Mouse (Mus musculus): ENCODE measurements around the gene Sox5. TPM values are rescaled to one million over a fixed set of nuclear protein-coding genes. Genes with fewer than 3 reads are reported as not detected.

The Sox5 gene
- polyA plus RNA-seq, 1 experiment from 2014 or later = 246 TPM

GRCm38 (mm10) chr6:144710816-144711215, 71.0 kb downstream of the Sox5 start:
- Histone ChIP-seq H3K4me2 (ENCODE audit: low read length) (no peak overlapping the region), H3K27ac (ENCODE audit: low read length) (no peak overlapping the region), H3K27me3 (replicated peaks; ENCODE audit: control insufficient read depth, insufficient read depth, low read length) (no peaks in the 10 kb centered on the region), H3K4me3 (replicated peaks; ENCODE audit: low read length) (no peak overlapping the region), H3K9me3 (ENCODE audit: control insufficient read depth, low read length) (no peaks in the 10 kb centered on the region), H3K36me3 (ENCODE audit: control insufficient read depth, insufficient read depth) (no peaks in the 10 kb centered on the region), H3K9ac (replicated peaks; ENCODE audit: low read depth, low read length) (no peak overlapping the region), H3K4me1 (replicated peaks; ENCODE audit: control insufficient read depth, insufficient read depth, low read length) (peaks cover 8% of the 10 kb centered on the region)
- 61% methylated on average over 5 of the region's 5 CpGs for WGBS
- ATAC-seq = no peak

DNA sequence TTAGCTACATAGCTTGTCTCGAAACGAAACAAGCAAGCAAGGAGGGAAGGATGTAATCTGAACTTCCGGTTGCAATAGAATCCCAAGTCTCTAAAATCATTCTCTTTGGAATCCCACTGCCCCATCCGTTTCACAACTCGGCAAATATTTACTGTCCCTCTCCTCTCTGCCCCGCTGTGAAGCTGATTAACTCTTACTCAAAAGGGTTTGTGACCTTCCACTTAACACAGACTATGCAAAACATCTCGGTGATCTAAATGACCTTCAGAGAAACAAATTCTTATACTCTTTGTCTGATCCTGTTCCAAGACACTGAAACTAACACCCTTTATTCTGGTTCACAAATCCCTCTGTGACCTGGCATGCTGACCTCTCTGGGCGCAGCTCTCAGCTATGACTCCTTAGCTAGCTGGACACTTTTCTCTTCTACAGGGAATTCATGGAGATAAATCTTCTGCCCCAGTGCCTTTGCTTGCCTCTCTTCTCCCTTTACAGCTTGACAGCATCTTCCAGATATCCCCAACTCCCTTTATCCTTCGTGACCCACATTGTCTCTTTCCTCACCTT, 72.1 kb downstream of the Sox5 start:
- 63% methylated on average over 9 of the region's 9 CpGs for WGBS
- no peaks in the 10 kb centered on the region for H3K36me3 ChIP-seq (ENCODE audit: control insufficient read depth, insufficient read depth)
- H3K9me3 ChIP-seq (ENCODE audit: control insufficient read depth, low read length) = no peaks in the 10 kb centered on the region
- no peak for ATAC-seq
- no peaks in the 10 kb centered on the region for H3K27me3 ChIP-seq (replicated peaks; ENCODE audit: control insufficient read depth, insufficient read depth, low read length)
- H3K9ac ChIP-seq (replicated peaks; ENCODE audit: low read depth, low read length) = no peak overlapping the region
- H3K27ac ChIP-seq (ENCODE audit: low read length) = no peak overlapping the region
- peaks cover 8% of the 10 kb centered on the region for H3K4me1 ChIP-seq (replicated peaks; ENCODE audit: control insufficient read depth, insufficient read depth, low read length)
- no peak overlapping the region for H3K4me2 ChIP-seq (ENCODE audit: low read length)
- H3K4me3 ChIP-seq (replicated peaks; ENCODE audit: low read length) = no peak overlapping the region

DNA sequence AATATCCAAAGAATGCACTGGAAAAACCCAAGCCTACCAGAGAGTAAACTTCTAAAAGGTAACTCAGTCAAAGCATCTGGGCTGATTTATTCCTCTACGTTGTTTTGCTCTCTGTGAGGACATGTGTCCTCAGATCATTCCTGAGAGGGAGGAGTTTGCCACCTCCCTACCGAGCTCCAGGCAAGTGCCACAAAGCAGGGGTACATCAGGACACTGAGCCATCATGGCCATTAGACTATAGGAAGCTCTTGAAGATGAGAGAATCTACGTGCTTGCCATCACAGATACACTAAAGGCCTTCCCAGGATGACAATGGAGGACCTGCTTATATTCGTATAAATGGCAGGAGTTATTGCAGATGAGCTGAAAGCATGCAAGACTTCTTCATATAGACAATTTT, 73.4 kb downstream of the Sox5 start:
- Histone ChIP-seq H3K27ac (ENCODE audit: low read length) (no peak overlapping the region), H3K4me1 (replicated peaks; ENCODE audit: control insufficient read depth, insufficient read depth, low read length) (peaks cover 8% of the 10 kb centered on the region), H3K9ac (replicated peaks; ENCODE audit: low read depth, low read length) (no peak overlapping the region), H3K9me3 (ENCODE audit: control insufficient read depth, low read length) (no peaks in the 10 kb centered on the region), H3K36me3 (ENCODE audit: control insufficient read depth, insufficient read depth) (no peaks in the 10 kb centered on the region), H3K27me3 (replicated peaks; ENCODE audit: control insufficient read depth, insufficient read depth, low read length) (no peaks in the 10 kb centered on the region), H3K4me2 (ENCODE audit: low read length) (no peak overlapping the region), H3K4me3 (replicated peaks; ENCODE audit: low read length) (no peak overlapping the region)
- no peak for ATAC-seq
- WGBS = 80% methylated on average over 4 of the region's 4 CpGs

- H3K9ac ChIP-seq (replicated peaks; ENCODE audit: low read depth, low read length) = no peak overlapping the region
- H3K4me3 ChIP-seq (replicated peaks; ENCODE audit: low read length) = no peak overlapping the region
- no peak for ATAC-seq
- no peaks in the 10 kb centered on the region for H3K27me3 ChIP-seq (replicated peaks; ENCODE audit: control insufficient read depth, insufficient read depth, low read length)
- 92% methylated on average over 1 of the region's 1 CpGs for WGBS
- no peak overlapping the region for H3K4me2 ChIP-seq (ENCODE audit: low read length)
- H3K27ac ChIP-seq (ENCODE audit: low read length) = no peak overlapping the region
- no peaks in the 10 kb centered on the region for H3K9me3 ChIP-seq (ENCODE audit: control insufficient read depth, low read length)
- H3K36me3 ChIP-seq (ENCODE audit: control insufficient read depth, insufficient read depth) = no peaks in the 10 kb centered on the region
- H3K4me1 ChIP-seq (replicated peaks; ENCODE audit: control insufficient read depth, insufficient read depth, low read length) = peaks cover 8% of the 10 kb centered on the region
These were observed 73.8 kb downstream of the Sox5 start for GRCm38 (mm10) chr6:144707976-144708375.

DNA sequence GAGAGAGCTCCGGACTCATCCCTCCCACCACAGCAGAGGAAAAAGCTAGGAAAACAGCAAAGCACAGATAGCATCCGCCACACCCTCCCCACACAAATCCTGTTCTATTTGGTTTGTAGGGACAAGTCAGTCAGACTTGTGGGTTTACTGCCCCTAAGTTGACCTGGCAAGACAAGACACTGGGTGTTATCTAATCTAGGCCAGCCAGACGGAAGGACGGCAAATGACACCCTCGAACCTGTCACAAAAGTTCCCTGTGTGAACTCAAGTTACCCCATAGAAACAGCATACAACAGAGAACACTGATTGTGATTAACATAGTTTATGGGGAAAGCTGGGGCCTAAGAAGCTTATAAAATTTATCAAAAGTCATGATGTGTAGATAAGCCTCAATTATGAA, 76.8 kb downstream of the Sox5 start:
- no peaks in the 10 kb centered on the region for H3K4me1 ChIP-seq (replicated peaks; ENCODE audit: control insufficient read depth, insufficient read depth, low read length)
- H3K4me2 ChIP-seq (ENCODE audit: low read length) = no peak overlapping the region
- 96% methylated on average over 5 of the region's 5 CpGs for WGBS
- no peak overlapping the region for H3K27ac ChIP-seq (ENCODE audit: low read length)
- no peaks in the 10 kb centered on the region for H3K27me3 ChIP-seq (replicated peaks; ENCODE audit: control insufficient read depth, insufficient read depth, low read length)
- H3K9ac ChIP-seq (replicated peaks; ENCODE audit: low read depth, low read length) = no peak overlapping the region
- H3K9me3 ChIP-seq (ENCODE audit: control insufficient read depth, low read length) = no peaks in the 10 kb centered on the region
- no peak for ATAC-seq
- no peaks in the 10 kb centered on the region for H3K36me3 ChIP-seq (ENCODE audit: control insufficient read depth, insufficient read depth)
- H3K4me3 ChIP-seq (replicated peaks; ENCODE audit: low read length) = no peak overlapping the region

DNA sequence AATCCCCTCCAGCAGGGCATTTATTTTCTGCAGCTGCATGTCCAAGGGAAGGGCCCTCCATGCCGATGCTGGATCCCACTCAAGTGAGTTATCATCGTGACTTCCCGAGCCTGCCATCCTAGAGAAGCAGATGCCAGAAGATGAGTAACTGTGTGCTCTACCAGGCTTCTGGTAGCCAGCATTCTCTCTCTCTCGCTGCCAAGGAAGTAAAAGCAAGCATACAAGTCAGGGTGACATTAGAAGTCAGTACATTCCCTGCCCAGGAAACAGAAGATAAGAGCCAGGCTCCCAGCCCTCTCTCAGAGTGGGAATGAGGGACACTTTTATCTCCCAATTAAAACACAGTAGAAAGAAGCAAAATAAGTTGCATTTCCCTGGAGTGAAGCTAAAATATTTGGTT, 86.1 kb downstream of the Sox5 start:
- Histone ChIP-seq H3K4me3 (replicated peaks; ENCODE audit: low read length) (no peak overlapping the region), H3K9ac (replicated peaks; ENCODE audit: low read depth, low read length) (no peak overlapping the region), H3K27me3 (replicated peaks; ENCODE audit: control insufficient read depth, insufficient read depth, low read length) (no peaks in the 10 kb centered on the region), H3K4me1 (replicated peaks; ENCODE audit: control insufficient read depth, insufficient read depth, low read length) (no peaks in the 10 kb centered on the region; the same call in 1 of the 2 replicates), H3K4me2 (ENCODE audit: low read length) (no peak overlapping the region), H3K36me3 (ENCODE audit: control insufficient read depth, insufficient read depth) (no peaks in the 10 kb centered on the region), H3K9me3 (ENCODE audit: control insufficient read depth, low read length) (no peaks in the 10 kb centered on the region), H3K27ac (ENCODE audit: low read length) (no peak overlapping the region)
- no peak for ATAC-seq
- 70% methylated on average over 4 of the region's 4 CpGs for WGBS

DNA sequence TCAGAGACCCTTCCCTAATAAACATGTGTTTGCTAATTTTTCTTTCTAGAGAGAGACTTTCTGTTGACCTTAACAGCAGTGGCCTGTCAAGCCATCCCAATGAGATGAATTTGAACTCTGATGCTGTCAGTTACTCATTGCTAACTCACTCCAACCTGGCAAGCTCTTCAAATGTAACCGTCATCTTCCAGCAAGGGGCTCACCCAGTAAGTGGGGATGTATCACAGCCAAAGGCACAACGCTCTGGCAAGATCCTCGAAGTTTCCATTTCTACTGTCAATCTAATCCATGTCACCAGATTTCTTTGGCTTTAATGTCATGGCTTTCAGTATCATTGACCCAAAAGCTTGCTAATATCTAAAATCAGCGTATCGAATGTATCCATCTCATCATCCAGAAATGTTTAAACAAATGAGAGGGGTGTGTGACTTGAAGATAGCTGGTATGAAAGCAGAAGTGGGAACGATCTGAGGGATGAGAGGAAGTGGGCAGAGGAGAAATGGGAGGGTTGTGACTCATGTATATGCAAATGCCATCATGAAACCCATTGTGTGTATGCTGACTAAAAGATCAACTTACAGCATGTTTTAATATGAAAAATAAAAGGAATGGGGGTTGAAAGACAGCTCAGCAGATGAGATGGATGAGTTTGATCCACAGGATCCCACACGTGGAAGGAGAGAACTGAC, 88.4 kb downstream of the Sox5 start:
- 80% methylated on average over 7 of the region's 7 CpGs for WGBS
- Histone ChIP-seq H3K36me3 (ENCODE audit: control insufficient read depth, insufficient read depth) (no peaks in the 10 kb centered on the region), H3K4me2 (ENCODE audit: low read length) (no peak overlapping the region), H3K4me3 (replicated peaks; ENCODE audit: low read length) (no peak overlapping the region), H3K27ac (ENCODE audit: low read length) (no peak overlapping the region), H3K9ac (replicated peaks; ENCODE audit: low read depth, low read length) (no peak overlapping the region), H3K4me1 (replicated peaks; ENCODE audit: control insufficient read depth, insufficient read depth, low read length) (no peaks in the 10 kb centered on the region; the same call in 1 of the 2 replicates), H3K27me3 (replicated peaks; ENCODE audit: control insufficient read depth, insufficient read depth, low read length) (no peaks in the 10 kb centered on the region), H3K9me3 (ENCODE audit: control insufficient read depth, low read length) (no peaks in the 10 kb centered on the region)
- ATAC-seq = no peak

- WGBS = 62% methylated on average over 7 of the region's 7 CpGs
- no peak overlapping the region for H3K4me2 ChIP-seq (ENCODE audit: low read length)
- H3K4me1 ChIP-seq (replicated peaks; ENCODE audit: control insufficient read depth, insufficient read depth, low read length) = no peaks in the 10 kb centered on the region; the same call in 1 of the 2 replicates
- no peak overlapping the region for H3K4me3 ChIP-seq (replicated peaks; ENCODE audit: low read length)
- ATAC-seq = no peak
- no peaks in the 10 kb centered on the region for H3K9me3 ChIP-seq (ENCODE audit: control insufficient read depth, low read length)
- no peaks in the 10 kb centered on the region for H3K27me3 ChIP-seq (replicated peaks; ENCODE audit: control insufficient read depth, insufficient read depth, low read length)
- no peaks in the 10 kb centered on the region for H3K36me3 ChIP-seq (ENCODE audit: control insufficient read depth, insufficient read depth)
- H3K9ac ChIP-seq (replicated peaks; ENCODE audit: low read depth, low read length) = no peak overlapping the region
- H3K27ac ChIP-seq (ENCODE audit: low read length) = no peak overlapping the region
These were observed 90.3 kb downstream of the Sox5 start for GRCm38 (mm10) chr6:144691298-144692041.

DNA sequence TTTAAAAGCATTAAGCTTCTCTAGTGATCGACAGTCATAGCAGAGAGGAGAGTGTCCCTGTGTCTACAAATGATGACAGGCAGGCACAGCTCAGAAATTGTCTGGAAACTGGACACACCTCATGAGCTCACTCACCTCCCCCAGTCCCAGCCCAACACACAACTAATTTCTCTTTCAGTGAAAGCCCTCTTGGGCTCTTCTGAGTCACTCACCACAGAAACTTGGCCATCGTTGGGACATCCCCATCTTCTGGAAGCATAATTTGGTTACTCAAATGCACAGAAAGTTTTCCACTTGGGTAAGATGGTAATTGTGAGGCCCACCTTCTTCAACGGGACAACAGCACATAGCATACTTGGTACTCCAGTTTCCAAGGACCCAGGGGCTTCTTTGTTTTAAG, 92.7 kb downstream of the Sox5 start:
- no peak for ATAC-seq
- Histone ChIP-seq H3K36me3 (ENCODE audit: control insufficient read depth, insufficient read depth) (no peaks in the 10 kb centered on the region), H3K9me3 (ENCODE audit: control insufficient read depth, low read length) (no peaks in the 10 kb centered on the region), H3K27me3 (replicated peaks; ENCODE audit: control insufficient read depth, insufficient read depth, low read length) (no peaks in the 10 kb centered on the region), H3K9ac (replicated peaks; ENCODE audit: low read depth, low read length) (no peak overlapping the region), H3K27ac (ENCODE audit: low read length) (no peak overlapping the region), H3K4me1 (replicated peaks; ENCODE audit: control insufficient read depth, insufficient read depth, low read length) (no peaks in the 10 kb centered on the region), H3K4me2 (ENCODE audit: low read length) (no peak overlapping the region), H3K4me3 (replicated peaks; ENCODE audit: low read length) (no peak overlapping the region)
- 92% methylated on average over 3 of the region's 3 CpGs for WGBS
